Mouse (Mus musculus): Measurements from ENCODE around the gene Pxk. TPM values are rescaled to one million over a fixed set of nuclear protein-coding genes. Genes with fewer than 3 reads are reported as not detected.
A peak's percentile ranks its signal among the peaks of the same experiment; 100 is the strongest.

Pxk gene
- polyA plus RNA-seq, 1 experiment, result 25.1 TPM

- H3K36me3 ChIP-seq (ENCODE audit: control insufficient read depth, insufficient read depth, low read length), result no peaks in the 10 kb centered on the region
- H3K4me3 ChIP-seq (ENCODE audit: control insufficient read depth, insufficient read depth, low read length), result peak within 1 kb of the TSS; percentile 70
- peak; percentile 99 for DNase-seq
- 0% methylated on average over 40 of the region's 49 CpGs for WGBS
- TF ChIP-seq POLR2A (IDR thresholded peaks at IDR 0.05; ENCODE audit: control insufficient read depth, extremely low read depth, insufficient read depth, low read length, poor library complexity), result no peak; the same call in 1 of the 2 replicates
- TF ChIP-seq CTCF (IDR thresholded peaks at IDR 0.05; ENCODE audit: borderline replicate concordance, control insufficient read depth, extremely low read depth, insufficient read depth, low read length, poor library complexity), result peak; percentile 88
- H3K27me3 ChIP-seq (ENCODE audit: control insufficient read depth, insufficient read depth, low read length), result no peaks in the 10 kb centered on the region
- H3K27ac ChIP-seq (ENCODE audit: control insufficient read depth, insufficient read depth, low read length), result no peak within 1 kb of the TSS
- H3K4me1 ChIP-seq (replicated peaks; ENCODE audit: control insufficient read depth, insufficient read depth, low read length), result peaks cover 6% of the 10 kb centered on the region
Measured at GRCm38 (mm10) chr14:8213803-8214224, 115.8 kb downstream of the Pxk start, which contains the start of gene Kctd6. Kctd6 (plus strand) TSS chr14:8214140.

Other genes starting within 250 kb of the Pxk start
- not detected in 2 replicates for gene Gm45521, start 140.9 kb upstream of the Pxk start, polyA plus RNA-seq (2012; rRNA removed)
- 22.0 and 27.8 TPM in 2 replicates for gene Dnase1l3, start 103.6 kb upstream of the Pxk start, polyA plus RNA-seq (2012; rRNA removed)
- gene Abhd6, start 95.3 kb upstream of the Pxk start, polyA plus RNA-seq (2012; rRNA removed), result 15.6 and 18.1 TPM in 2 replicates
- gene Rpp14, start 17.8 kb upstream of the Pxk start, polyA plus RNA-seq (2012; rRNA removed), result 7.2 and 7.5 TPM in 2 replicates
- 79.8 and 88.9 TPM in 2 replicates for gene Pdhb, start 74.8 kb downstream of the Pxk start, polyA plus RNA-seq (2012; rRNA removed)
- gene Kctd6, start 115.9 kb downstream of the Pxk start, polyA plus RNA-seq (2012; rRNA removed), result 6.6 and 7.3 TPM in 2 replicates
- 0.46 and 0.84 TPM in 2 replicates for gene Acox2, start 161.1 kb downstream of the Pxk start, polyA plus RNA-seq (2012; rRNA removed)
- gene Fam107a, start 219.8 kb downstream of the Pxk start, polyA plus RNA-seq (2012; rRNA removed), result 1.1 and 2.1 TPM in 2 replicates